Mouse (Mus musculus) heart, postnatal 0 days (tissue): ENCODE data around the gene Ttc4. TPM values are rescaled to one million over a fixed set of nuclear protein-coding genes. Genes with fewer than 3 reads are reported as not detected.

Experiments used
- ATAC-seq: fragments of 200-750 bp; cut with Nextera tagmentation; 2 replicates; pipeline ENCODE4 v1.8.0; 2017; ENCODE audit warnings: low read depth, moderate number of reproducible peaks, moderate library complexity; ENCODE audit not compliant: insufficient read depth
- DNase-seq: peaks from one replicate; pipeline ENCODE4 v3.0.0-alpha.2; 2016; ENCODE audit warnings: low spot score
- H3K27ac ChIP-seq: fragments of 300-500 bp; sonication (generic); 2 replicates; pipeline ENCODE4 v1.5.1; 2014; ENCODE audit warnings: low read depth, mild to moderate bottlenecking
- H3K27me3 ChIP-seq: fragments of 300-500 bp; sonication (generic); 2 replicates; pipeline ENCODE4 v1.6.1; 2014; ENCODE audit warnings: low read length, mixed read lengths; ENCODE audit not compliant: control insufficient read depth, insufficient read depth
- H3K36me3 ChIP-seq: fragments of 300-500 bp; sonication (generic); replicated peaks from 2 replicates; pipeline ENCODE4 v1.6.1; 2014; ENCODE audit warnings: low read length, mixed read lengths; ENCODE audit not compliant: control insufficient read depth, insufficient read depth
- H3K4me1 ChIP-seq: fragments of 300-500 bp; sonication (generic); 2 replicates; pipeline ENCODE4 v1.6.1; 2014; ENCODE audit warnings: antibody characterized with exemption; ENCODE audit not compliant: control insufficient read depth, insufficient read depth
- H3K4me2 ChIP-seq: fragments of 300-500 bp; sonication (generic); 2 replicates; pipeline ENCODE4 v1.6.1; 2014; ENCODE audit warnings: low read depth, mild to moderate bottlenecking, low read length, moderate library complexity
- H3K4me3 ChIP-seq: fragments of 300-500 bp; sonication (generic); 2 replicates; pipeline ENCODE4 v1.5.1; 2014; ENCODE audit warnings: low read depth, low read length
- H3K9ac ChIP-seq: fragments of 300-500 bp; sonication (generic); replicated peaks from 2 replicates; pipeline ENCODE4 v1.6.1; 2014; ENCODE audit warnings: low read depth, low read length, mixed read lengths
- H3K9me3 ChIP-seq: fragments of 300-500 bp; sonication (generic); replicated peaks from 2 replicates; pipeline ENCODE4 v1.6.1; 2016; ENCODE audit warnings: low read length; ENCODE audit not compliant: control insufficient read depth
- CTCF ChIP-seq: IDR thresholded peaks from 2 replicates; pipeline ENCODE4 v1.5.1; 2016; ENCODE audit warnings: antibody characterized with exemption, control low read depth, low read depth
- EP300 ChIP-seq: IDR thresholded peaks from 2 replicates; pipeline ENCODE4 v1.6.1; 2016; ENCODE audit warnings: antibody characterized with exemption, low read depth
- WGBS: fragments of 180-500 bp; shearing (Covaris S2); extraction: QIAGEN DNeasy Blood & Tissue Kit; methylation state at CpG from one replicate; pipeline ENCODE4 v1.1.7; 2014; 5-methylcytosine and 5-hydroxymethylcytosine counted together
- polyA plus RNA-seq: library from polyadenylated mRNA; unstranded; fragments of >200 nt; fragmentation: Nextera tagmentation; extraction: Ambion mirVana; gene quantifications from 2 replicates; pipeline ENCODE4 v1.2.1, GENCODE M21; 2015
- total RNA-seq: library from RNA; depleted of rRNA; stranded (reverse); fragments of >200 nt; gene quantifications from 2 replicates; pipeline ENCODE4 v1.2.3, GENCODE M21; 2014; ENCODE audit warnings: low replicate concordance

The Ttc4 gene
- total and polyA plus RNA-seq, 2 experiments from 2014 or later: 30.5 to 60.1 TPM

DNA sequence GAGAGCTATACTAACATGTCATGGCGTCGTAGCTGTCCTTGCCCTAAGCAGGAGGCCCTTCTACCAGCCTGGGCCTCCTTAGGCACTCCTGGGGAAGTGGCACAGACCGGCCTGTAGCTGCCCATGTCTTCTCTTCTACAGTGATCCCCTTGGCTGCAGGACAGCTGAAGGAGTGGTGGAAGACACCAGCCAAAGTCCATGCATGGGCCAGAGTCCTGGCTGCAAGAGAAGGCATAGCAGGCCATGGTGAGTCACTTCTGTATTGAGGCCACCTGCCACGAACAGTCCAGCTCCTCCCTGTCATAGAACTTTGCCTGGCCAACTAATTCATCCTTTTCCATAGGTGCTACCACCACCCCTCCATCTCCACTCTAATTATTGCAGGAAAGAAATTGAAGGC is 59.8 kb downstream of the Ttc4 start:
- Histone ChIP-seq H3K9me3 (no peaks in the 10 kb centered on the region), H3K27me3 (peaks cover 49% of the 10 kb centered on the region), H3K36me3 (no peaks in the 10 kb centered on the region), H3K4me1 (no peaks in the 10 kb centered on the region), H3K27ac (no peak overlapping the region), H3K4me2 (no peak overlapping the region), H3K9ac (no peak overlapping the region), H3K4me3 (no peak overlapping the region)
- DNase-seq (no peak), ATAC-seq (no peak)
- WGBS: 74% methylated on average over 4 of the region's 4 CpGs
- no peak for TF ChIP-seq CTCF
- TF ChIP-seq EP300: no peak

DNA sequence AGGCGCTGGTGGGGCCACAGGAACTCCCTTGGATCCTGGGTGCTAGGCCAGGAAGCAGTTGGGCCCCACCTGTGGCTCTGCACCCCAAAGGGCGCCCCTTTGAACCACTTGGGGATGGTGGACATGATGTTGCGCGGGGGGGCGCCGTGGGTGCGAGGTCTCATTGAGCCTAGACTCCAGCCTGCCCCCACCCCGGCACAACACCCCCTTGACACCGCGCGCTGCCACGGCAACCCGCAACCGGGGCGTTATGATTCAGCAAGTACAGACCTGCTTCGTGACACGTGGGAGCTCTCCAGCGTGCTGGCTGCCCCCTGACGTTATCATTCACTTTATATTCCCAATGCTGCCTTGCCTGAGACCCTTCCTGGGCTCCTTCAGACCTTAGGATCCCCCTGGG is 61.7 kb downstream of the Ttc4 start, which contains the start of gene Lexm:
TSS of gene Lexm (minus strand) at position 186 of the 400 bp plus-strand sequence.
- TF ChIP-seq EP300 (no peak), CTCF (no peak)
- Histone ChIP-seq H3K4me1 (no peaks in the 10 kb centered on the region), H3K9me3 (no peaks in the 10 kb centered on the region), H3K27ac (no peak within 1 kb of the TSS), H3K9ac (no peak within 1 kb of the TSS), H3K27me3 (peaks cover 31% of the 10 kb centered on the region), H3K4me3 (no peak within 1 kb of the TSS), H3K4me2 (peak within 1 kb of the TSS; percentile 28; the same call in 1 of the 2 replicates), H3K36me3 (no peaks in the 10 kb centered on the region)
- ATAC-seq: peak; percentile 30; the same call in 1 of the 2 replicates
- 1% methylated on average over 19 of the region's 19 CpGs for WGBS
- no peak for DNase-seq

- WGBS: 74% methylated on average over 12 of the region's 12 CpGs
- no peak for DNase-seq
- no peaks in the 10 kb centered on the region for H3K36me3 ChIP-seq
- TF ChIP-seq EP300: no peak
- TF ChIP-seq CTCF: no peak
- H3K4me3 ChIP-seq: no peak overlapping the region
- H3K27ac ChIP-seq: no peak overlapping the region
- no peak for ATAC-seq
- H3K9me3 ChIP-seq: no peaks in the 10 kb centered on the region
- H3K9ac ChIP-seq: no peak overlapping the region
- H3K27me3 ChIP-seq: peaks cover 23% of the 10 kb centered on the region
- H3K4me2 ChIP-seq: no peak overlapping the region
- H3K4me1 ChIP-seq: no peaks in the 10 kb centered on the region
Measured at GRCm38 (mm10) chr4:106615637-106616036, 63.1 kb downstream of the Ttc4 start.

- WGBS: 79% methylated on average over 9 of the region's 9 CpGs
- no peak for ATAC-seq
- TF ChIP-seq EP300 (no peak), CTCF (no peak)
- H3K36me3 ChIP-seq: no peaks in the 10 kb centered on the region
- no peak overlapping the region for H3K4me3 ChIP-seq
- peaks cover 23% of the 10 kb centered on the region for H3K27me3 ChIP-seq
- no peak for DNase-seq
- no peak overlapping the region for H3K4me2 ChIP-seq
- no peaks in the 10 kb centered on the region for H3K4me1 ChIP-seq
- H3K9me3 ChIP-seq: no peaks in the 10 kb centered on the region
- no peak overlapping the region for H3K27ac ChIP-seq
- H3K9ac ChIP-seq: no peak overlapping the region
Measured at GRCm38 (mm10) chr4:106614881-106615280, 63.9 kb downstream of the Ttc4 start.

- H3K4me1 ChIP-seq: no peaks in the 10 kb centered on the region
- H3K9ac ChIP-seq: no peak overlapping the region
- no peak overlapping the region for H3K27ac ChIP-seq
- TF ChIP-seq CTCF (peak; percentile 89), EP300 (no peak)
- H3K27me3 ChIP-seq: peaks cover 23% of the 10 kb centered on the region
- H3K9me3 ChIP-seq: no peaks in the 10 kb centered on the region
- H3K4me3 ChIP-seq: no peak overlapping the region
- 45% methylated on average over 7 of the region's 7 CpGs for WGBS
- H3K4me2 ChIP-seq: no peak overlapping the region
- H3K36me3 ChIP-seq: no peaks in the 10 kb centered on the region
- DNase-seq: peak; percentile 40
- peak; percentile 51 for ATAC-seq
Measured at GRCm38 (mm10) chr4:106614180-106614797, 64.5 kb downstream of the Ttc4 start.

DNA sequence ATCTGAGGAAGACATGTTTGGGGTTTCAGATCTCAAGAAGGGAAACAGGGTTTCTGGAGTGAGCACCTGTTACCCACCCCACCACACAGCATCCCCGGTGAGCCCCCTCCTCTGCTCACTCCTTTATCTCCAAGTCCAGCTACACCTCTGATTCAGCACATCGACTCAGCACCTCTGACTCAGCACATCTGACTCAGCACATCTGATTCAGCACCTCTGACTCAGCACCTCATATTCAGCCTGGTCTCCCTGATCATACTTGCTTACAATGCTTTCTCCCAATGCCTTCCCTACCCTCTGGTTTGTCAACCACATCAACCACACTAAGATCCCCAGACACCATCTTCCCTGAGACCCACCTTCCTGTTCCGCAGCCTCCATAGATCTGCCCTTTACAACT is 65.2 kb downstream of the Ttc4 start:
- Histone ChIP-seq H3K4me2 (no peak overlapping the region), H3K9me3 (no peaks in the 10 kb centered on the region), H3K36me3 (no peaks in the 10 kb centered on the region), H3K4me1 (no peaks in the 10 kb centered on the region), H3K9ac (no peak overlapping the region), H3K4me3 (no peak overlapping the region), H3K27ac (no peak overlapping the region), H3K27me3 (peaks cover 23% of the 10 kb centered on the region)
- ATAC-seq (no peak), DNase-seq (no peak)
- TF ChIP-seq CTCF (no peak), EP300 (no peak)
- 65% methylated on average over 3 of the region's 3 CpGs for WGBS
